Mouse (Mus musculus): ENCODE data around the gene Polr2g.

GRCm38 (mm10) chr19:8831262-8831661, 32.9 kb upstream of the Polr2g start:
- TF ChIP-seq CTCF (IDR thresholded peaks at IDR 0.05; ENCODE audit: control insufficient read depth, insufficient read depth, insufficient read length) (no peak), USF1 (IDR thresholded peaks at IDR 0.05; ENCODE audit: low read depth) (no peak), CEBPB (IDR thresholded peaks at IDR 0.05; ENCODE audit: low read depth) (no peak), MYOD1 (IDR thresholded peaks at IDR 0.05; ENCODE audit: control insufficient read depth, insufficient read length, low read depth) (no peak), FOSL1 (IDR thresholded peaks at IDR 0.05; ENCODE audit: insufficient read depth, low read length, poor library complexity, severe bottlenecking) (no peak), MAX (IDR thresholded peaks at IDR 0.05) (no peak), MYOG (IDR thresholded peaks at IDR 0.05; ENCODE audit: control insufficient read depth, extremely low read depth, insufficient read length) (no peak)

Data from C2C12 (cell line).